Mouse (Mus musculus): Measurements from ENCODE around the gene Olfr1496. TPM values are rescaled to one million over a fixed set of nuclear protein-coding genes. Genes with fewer than 3 reads are reported as not detected.
"Not testable (repeated sequence)": the region's sequence is repeated elsewhere in the genome, so short reads cannot be mapped to it uniquely, and the experiment has no call there.

Gene Olfr1496
- polyA plus RNA-seq (2016; fragmentation: Nextera tagmentation; extraction: Ambion mirVana), result not detected in 2 replicates

DNA sequence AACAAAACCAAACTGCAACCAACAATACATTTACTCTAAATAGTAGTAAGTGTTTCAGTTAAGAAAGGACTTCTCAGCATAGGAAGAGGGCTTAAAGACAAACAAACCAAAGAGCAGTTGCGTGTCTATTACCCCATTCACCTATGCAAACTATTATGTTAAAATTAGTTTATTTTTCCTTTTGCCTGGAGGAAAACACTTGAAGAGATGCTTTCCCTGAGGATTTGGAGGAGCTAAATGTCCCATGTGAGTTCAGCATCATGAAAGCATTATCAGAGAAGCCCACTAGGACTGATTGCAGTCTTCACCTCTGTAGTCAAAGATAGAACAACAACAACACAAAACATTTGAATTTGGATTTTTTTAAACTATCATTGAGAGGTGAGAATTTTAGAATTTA lies at the start of gene Olfr1496:
TSS of gene Olfr1496 (plus strand) at position 301 of the 400 bp plus-strand sequence.
- H3K27ac ChIP-seq (replicated peaks), result no peak within 1 kb of the TSS
- no peaks in the 10 kb centered on the region for H3K9me3 ChIP-seq (replicated peaks)
- no peak within 1 kb of the TSS for H3K4me3 ChIP-seq
- 86% methylated on average over 1 of the region's 1 CpGs for WGBS
- no peaks in the 10 kb centered on the region for H3K4me1 ChIP-seq
- DNase-seq (ENCODE audit: low spot score), result no peak
- no peaks in the 10 kb centered on the region for H3K27me3 ChIP-seq (ENCODE audit: low read depth, poor library complexity, severe bottlenecking)
- H3K36me3 ChIP-seq, result no peaks in the 10 kb centered on the region

DNA sequence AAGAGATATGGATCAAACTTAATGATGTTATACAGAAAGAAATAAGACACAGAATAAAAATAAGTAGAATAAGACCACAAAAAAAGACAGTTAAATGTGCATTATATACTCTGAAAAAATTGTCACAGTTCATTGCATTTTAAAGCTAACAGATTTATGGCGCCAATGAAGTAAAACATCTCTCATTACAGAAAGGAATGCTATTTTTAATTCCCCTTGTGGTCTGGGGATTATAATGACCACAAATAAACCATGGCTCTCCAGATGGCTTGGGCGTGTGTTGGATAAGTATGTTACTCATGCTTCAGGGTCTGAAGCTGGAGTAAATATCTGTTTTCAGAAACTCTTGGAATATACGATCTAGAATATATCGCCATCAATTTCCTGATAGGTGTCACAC lies 38.2 kb upstream of the Olfr1496 start, which contains the start of gene Olfr1494:
TSS of gene Olfr1494 (plus strand) at position 301 of the 400 bp plus-strand sequence.
- no peak within 1 kb of the TSS for H3K27ac ChIP-seq (replicated peaks)
- H3K36me3 ChIP-seq, result no peaks in the 10 kb centered on the region
- WGBS, result 95% methylated on average over 4 of the region's 4 CpGs
- no peaks in the 10 kb centered on the region for H3K27me3 ChIP-seq (ENCODE audit: low read depth, poor library complexity, severe bottlenecking)
- peaks cover 4% of the 10 kb centered on the region; the same call in 1 of the 2 replicates for H3K9me3 ChIP-seq (replicated peaks)
- no peak within 1 kb of the TSS for H3K4me3 ChIP-seq
- DNase-seq (ENCODE audit: low spot score), result no peak
- H3K4me1 ChIP-seq, result no peaks in the 10 kb centered on the region

DNA sequence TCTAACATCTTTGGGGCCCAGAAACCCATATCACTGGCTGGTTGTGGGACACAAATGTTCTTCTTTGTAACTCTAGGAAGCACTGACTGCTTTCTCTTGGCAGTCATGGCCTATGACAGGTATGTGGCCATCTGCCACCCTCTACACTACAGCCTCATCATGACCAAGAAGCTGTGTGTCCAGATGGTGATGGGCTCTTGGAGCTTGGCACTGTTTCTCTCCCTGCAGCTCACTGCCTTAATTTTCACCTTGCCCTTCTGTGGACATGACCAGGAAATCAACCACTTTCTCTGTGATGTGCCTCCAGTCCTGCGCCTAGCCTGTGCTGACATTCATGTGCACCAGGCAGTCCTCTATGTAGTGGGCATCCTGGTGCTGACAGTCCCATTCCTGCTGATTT lies 28.3 kb upstream of the Olfr1496 start:
- Histone ChIP-seq H3K27me3 (ENCODE audit: low read depth, poor library complexity, severe bottlenecking) (no peaks in the 10 kb centered on the region), H3K9me3 (replicated peaks) (no peaks in the 10 kb centered on the region), H3K4me3 (no peak overlapping the region), H3K27ac (replicated peaks) (no peak overlapping the region), H3K36me3 (no peaks in the 10 kb centered on the region), H3K4me1 (no peaks in the 10 kb centered on the region)
- 93% methylated on average over 1 of the region's 1 CpGs for WGBS
- DNase-seq (ENCODE audit: low spot score), result no peak

DNA sequence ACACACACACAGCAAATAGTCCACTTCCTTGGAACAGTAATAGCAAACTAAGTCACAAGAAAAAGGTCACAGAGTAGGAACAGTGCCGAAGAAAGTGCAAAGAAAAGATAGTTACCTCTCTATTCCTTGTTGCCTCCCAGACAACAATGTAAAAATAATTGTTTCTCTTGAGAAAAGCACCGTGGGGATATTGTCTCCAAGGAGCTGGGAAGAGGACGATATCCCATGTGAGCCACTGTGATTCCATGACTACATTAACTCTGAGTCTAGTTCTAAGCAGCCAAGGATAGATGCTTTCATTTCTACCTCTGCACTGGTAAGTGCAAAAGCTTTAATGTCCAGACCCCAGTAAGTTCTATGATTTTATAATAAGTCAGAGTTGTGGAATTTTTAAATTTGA lies 13.4 kb upstream of the Olfr1496 start, which contains the start of gene Olfr1495:
TSS of gene Olfr1495 (plus strand) at position 301 of the 400 bp plus-strand sequence.
- 86% methylated on average over 3 of the region's 3 CpGs for WGBS

DNA sequence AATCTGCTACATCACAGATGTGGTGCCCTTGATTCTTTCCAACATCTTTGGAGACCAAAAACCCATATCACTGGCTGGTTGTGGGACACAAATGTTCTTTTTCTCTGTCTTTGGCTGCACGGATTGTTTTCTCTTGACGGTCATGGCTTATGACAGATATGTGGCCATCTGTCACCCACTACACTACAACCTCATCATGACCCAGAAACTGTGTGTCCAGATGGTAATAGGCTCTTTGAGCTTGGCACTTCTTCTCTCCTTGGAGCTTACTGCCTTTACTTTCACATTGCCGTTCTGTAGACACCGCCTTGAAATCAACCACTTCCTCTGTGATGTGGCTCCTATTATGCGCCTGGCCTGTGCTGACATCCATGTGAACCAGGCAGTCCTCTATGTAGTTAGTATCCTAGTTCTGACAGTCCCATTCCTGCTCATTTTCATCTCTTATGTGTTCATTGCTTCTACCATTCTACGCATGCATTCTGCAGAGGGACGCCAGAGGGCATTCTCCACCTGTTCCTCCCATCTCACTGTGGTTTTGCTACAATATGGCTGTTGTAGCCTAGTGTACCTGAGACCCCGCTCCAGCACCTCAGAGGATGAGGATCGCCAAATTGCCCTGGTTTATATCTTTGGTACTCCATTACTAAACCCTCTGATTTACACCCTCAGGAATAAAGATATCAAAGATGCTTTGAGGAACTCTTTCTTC lies 9.0 kb upstream of the Olfr1496 start:
- no peak overlapping the region for H3K4me3 ChIP-seq
- no peaks in the 10 kb centered on the region for H3K36me3 ChIP-seq
- H3K27ac ChIP-seq (replicated peaks), result no peak overlapping the region
- peaks cover 2% of the 10 kb centered on the region; the same call in 1 of the 2 replicates for H3K9me3 ChIP-seq (replicated peaks)
- no peaks in the 10 kb centered on the region for H3K27me3 ChIP-seq (ENCODE audit: low read depth, poor library complexity, severe bottlenecking)
- 95% methylated on average over 9 of the region's 9 CpGs for WGBS
- DNase-seq (ENCODE audit: low spot score), result no peak
- H3K4me1 ChIP-seq, result no peaks in the 10 kb centered on the region

More for the DNA sequence above, 13.4 kb upstream of the Olfr1496 start, which contains the start of gene Olfr1495:
- Histone ChIP-seq H3K9me3 (replicated peaks) (peaks cover 2% of the 10 kb centered on the region; the same call in 1 of the 2 replicates), H3K36me3 (no peaks in the 10 kb centered on the region), H3K4me1 (no peaks in the 10 kb centered on the region), H3K27me3 (ENCODE audit: low read depth, poor library complexity, severe bottlenecking) (no peaks in the 10 kb centered on the region), H3K27ac (replicated peaks) (no peak within 1 kb of the TSS), H3K4me3 (no peak within 1 kb of the TSS)
- no peak for DNase-seq (ENCODE audit: low spot score)

DNA sequence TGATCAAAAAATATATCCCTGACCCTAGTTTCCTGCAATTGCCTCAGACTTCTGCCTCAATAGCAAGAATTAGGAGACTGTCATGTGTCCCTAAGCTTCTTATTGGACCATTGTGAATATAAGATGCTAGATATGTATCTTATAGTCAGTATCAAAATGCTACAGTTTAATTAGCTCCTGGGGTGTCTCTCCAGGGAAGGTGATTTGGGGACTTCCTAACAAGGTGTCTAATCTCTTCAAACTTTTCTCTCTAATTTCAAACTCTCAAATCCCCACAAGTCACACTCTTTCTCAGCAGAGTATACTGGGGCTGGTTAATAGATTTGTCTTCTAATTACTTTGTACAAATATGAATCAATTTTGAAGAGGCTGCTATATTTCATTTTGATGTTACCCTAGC lies 20.4 kb downstream of the Olfr1496 start, which contains the start of gene Olfr1497:
TSS of gene Olfr1497 (minus strand) at position 101 of the 400 bp plus-strand sequence.
- H3K27me3 ChIP-seq (ENCODE audit: low read depth, poor library complexity, severe bottlenecking), result no peaks in the 10 kb centered on the region
- no peaks in the 10 kb centered on the region for H3K4me1 ChIP-seq
- H3K36me3 ChIP-seq, result no peaks in the 10 kb centered on the region
- no peak within 1 kb of the TSS for H3K4me3 ChIP-seq
- DNase-seq (ENCODE audit: low spot score), result no peak
- H3K9me3 ChIP-seq (replicated peaks), result no peaks in the 10 kb centered on the region
- H3K27ac ChIP-seq (replicated peaks), result no peak within 1 kb of the TSS

DNA sequence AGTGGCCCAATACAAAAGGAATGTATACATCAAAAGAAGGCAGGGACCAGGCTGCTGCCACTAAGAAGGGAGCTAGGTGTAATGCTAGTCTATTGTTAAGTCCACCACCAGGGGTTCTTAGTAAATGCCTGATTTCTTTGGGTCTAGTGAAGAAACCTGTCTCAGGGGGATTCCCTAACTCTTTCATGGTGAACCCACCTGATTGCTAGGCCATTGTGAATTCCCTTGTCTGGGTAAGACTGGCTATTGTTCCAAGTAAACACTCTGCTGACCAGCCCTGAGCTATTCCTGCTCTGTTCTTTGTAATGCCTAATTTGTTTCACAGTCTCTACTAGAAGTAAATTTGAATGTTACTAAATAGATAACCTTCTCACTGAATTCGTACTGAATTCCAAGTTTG lies 27.8 kb downstream of the Olfr1496 start:
- H3K27ac ChIP-seq (replicated peaks); H3K4me1 ChIP-seq; H3K27me3 ChIP-seq (ENCODE audit: low read depth, poor library complexity, severe bottlenecking); H3K4me3 ChIP-seq; H3K36me3 ChIP-seq; DNase-seq (ENCODE audit: low spot score); H3K9me3 ChIP-seq (replicated peaks): not testable (repeated sequence)
- WGBS, result 76% methylated on average over 1 of the region's 1 CpGs

DNA sequence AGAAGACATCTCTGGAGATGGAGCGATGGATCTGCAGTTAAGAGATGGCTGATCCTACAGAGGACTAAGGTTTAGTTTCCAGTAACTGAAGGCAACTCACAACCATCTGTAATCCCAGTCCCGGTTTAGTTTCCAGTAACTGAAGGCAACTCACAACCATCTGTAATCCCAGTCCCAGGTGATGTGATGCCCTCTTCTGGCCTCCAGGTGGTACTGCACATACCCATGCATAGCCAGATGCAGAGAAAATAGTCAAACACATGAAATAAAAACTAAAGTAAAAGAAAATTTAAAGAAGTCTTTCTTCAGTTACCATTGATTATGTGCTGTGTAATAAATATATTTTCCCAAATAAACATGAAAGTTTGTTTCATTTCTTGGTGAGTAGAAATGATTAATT lies 35.1 kb downstream of the Olfr1496 start:
- 65% methylated on average over 2 of the region's 2 CpGs for WGBS
- Histone ChIP-seq H3K27ac (replicated peaks) (no peak overlapping the region), H3K4me3 (no peak overlapping the region), H3K27me3 (ENCODE audit: low read depth, poor library complexity, severe bottlenecking) (no peaks in the 10 kb centered on the region), H3K4me1 (no peaks in the 10 kb centered on the region), H3K9me3 (replicated peaks) (no peaks in the 10 kb centered on the region), H3K36me3 (no peaks in the 10 kb centered on the region)
- no peak for DNase-seq (ENCODE audit: low spot score)

DNA sequence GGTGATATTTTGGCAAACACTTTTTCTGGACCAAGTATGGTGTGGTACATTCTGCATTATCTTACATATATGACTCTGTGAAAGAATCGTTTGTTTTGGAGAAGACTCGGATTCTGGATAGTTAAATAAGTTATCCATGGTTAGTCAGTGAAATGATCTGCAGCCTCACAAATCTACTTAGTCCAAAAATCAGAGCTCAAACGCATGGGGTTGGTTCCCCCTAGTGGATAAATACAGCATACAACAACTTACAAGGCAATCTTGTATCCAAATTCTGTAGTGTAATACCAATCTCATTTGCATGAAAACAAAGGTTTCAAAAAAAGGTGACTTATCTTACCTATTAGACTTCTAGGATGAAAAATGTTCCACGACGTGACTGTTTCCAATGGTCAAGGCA lies 41.1 kb downstream of the Olfr1496 start:
- H3K27ac ChIP-seq (replicated peaks), result no peak overlapping the region
- H3K4me3 ChIP-seq, result no peak overlapping the region
- no peaks in the 10 kb centered on the region for H3K9me3 ChIP-seq (replicated peaks)
- H3K27me3 ChIP-seq (ENCODE audit: low read depth, poor library complexity, severe bottlenecking), result no peaks in the 10 kb centered on the region
- WGBS, result 37% methylated on average over 5 of the region's 5 CpGs
- no peak for DNase-seq (ENCODE audit: low spot score)
- no peaks in the 10 kb centered on the region for H3K36me3 ChIP-seq
- H3K4me1 ChIP-seq, result no peaks in the 10 kb centered on the region

DNA sequence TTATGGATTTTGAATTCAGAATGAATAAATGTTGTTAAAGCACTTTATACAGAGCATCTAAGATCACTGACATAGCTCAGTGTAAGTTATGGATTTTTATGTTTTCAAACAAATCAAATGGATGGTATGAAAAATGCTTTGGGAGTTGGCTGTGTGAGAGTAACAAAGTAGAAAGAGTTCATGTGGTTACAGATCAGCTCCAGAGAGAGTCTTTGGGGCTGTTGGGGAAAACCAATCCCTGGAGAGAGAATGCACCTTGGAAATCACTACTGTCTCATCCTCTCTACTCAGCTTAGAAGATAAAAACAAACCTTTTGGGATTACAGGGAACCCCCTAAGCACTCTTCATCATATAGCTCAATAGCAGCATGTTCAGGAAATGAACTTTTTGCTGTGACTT lies 41.7 kb downstream of the Olfr1496 start, which contains the start of gene Olfr1499:
TSS of gene Olfr1499 (minus strand) at position 101 of the 400 bp plus-strand sequence.
- Histone ChIP-seq H3K36me3 (no peaks in the 10 kb centered on the region), H3K4me1 (no peaks in the 10 kb centered on the region), H3K27ac (replicated peaks) (no peak within 1 kb of the TSS), H3K27me3 (ENCODE audit: low read depth, poor library complexity, severe bottlenecking) (no peaks in the 10 kb centered on the region), H3K4me3 (no peak within 1 kb of the TSS), H3K9me3 (replicated peaks) (no peaks in the 10 kb centered on the region)
- DNase-seq (ENCODE audit: low spot score), result no peak

DNA sequence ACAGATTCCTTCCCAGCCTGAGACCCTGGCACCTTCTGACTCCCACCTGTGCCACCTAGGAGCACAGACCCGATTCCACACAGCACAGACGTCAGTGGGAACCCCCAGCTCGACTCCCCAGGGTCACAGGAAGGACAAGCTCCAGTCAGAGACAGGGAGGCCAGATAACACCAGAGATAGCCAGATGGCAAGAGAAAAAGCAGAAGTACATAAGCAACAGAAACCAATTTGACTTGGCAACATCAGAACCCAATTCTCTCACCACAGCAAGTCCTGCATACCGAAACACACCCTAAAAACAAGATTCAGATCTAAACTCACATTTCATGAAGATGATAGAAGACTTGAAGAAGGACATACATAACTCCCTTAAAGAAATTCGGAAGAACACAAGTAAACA lies 43.2 kb downstream of the Olfr1496 start:
- Histone ChIP-seq H3K4me3 (no peak overlapping the region), H3K36me3 (no peaks in the 10 kb centered on the region), H3K27me3 (ENCODE audit: low read depth, poor library complexity, severe bottlenecking) (no peaks in the 10 kb centered on the region), H3K4me1 (no peaks in the 10 kb centered on the region), H3K27ac (replicated peaks) (no peak overlapping the region), H3K9me3 (replicated peaks) (no peaks in the 10 kb centered on the region)
- 73% methylated on average over 5 of the region's 5 CpGs for WGBS
- DNase-seq (ENCODE audit: low spot score), result no peak

DNA sequence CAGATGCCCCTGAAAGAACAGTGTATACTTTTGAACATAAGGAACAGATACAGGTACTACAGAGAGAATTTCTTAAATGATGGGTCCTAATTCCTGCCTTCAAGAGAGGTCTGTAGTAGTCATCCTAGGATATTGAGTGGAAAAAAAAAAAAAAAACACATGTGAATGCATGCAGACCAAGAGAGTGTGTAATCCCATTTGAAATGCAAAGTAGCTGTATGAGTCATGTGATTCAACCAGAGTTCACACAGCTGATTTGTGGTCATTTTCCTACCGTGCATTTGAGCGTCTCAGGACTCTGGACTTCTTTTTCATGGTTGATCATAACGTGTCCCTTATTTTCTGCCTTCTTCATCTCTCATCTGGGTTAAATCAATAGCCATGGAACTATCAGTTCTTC lies 50.8 kb downstream of the Olfr1496 start:
- WGBS, result 84% methylated on average over 3 of the region's 3 CpGs
- Histone ChIP-seq H3K36me3 (no peaks in the 10 kb centered on the region), H3K27me3 (ENCODE audit: low read depth, poor library complexity, severe bottlenecking) (no peaks in the 10 kb centered on the region), H3K4me3 (no peak overlapping the region), H3K27ac (replicated peaks) (no peak overlapping the region), H3K9me3 (replicated peaks) (no peaks in the 10 kb centered on the region), H3K4me1 (no peaks in the 10 kb centered on the region)
- DNase-seq (ENCODE audit: low spot score), result no peak

DNA sequence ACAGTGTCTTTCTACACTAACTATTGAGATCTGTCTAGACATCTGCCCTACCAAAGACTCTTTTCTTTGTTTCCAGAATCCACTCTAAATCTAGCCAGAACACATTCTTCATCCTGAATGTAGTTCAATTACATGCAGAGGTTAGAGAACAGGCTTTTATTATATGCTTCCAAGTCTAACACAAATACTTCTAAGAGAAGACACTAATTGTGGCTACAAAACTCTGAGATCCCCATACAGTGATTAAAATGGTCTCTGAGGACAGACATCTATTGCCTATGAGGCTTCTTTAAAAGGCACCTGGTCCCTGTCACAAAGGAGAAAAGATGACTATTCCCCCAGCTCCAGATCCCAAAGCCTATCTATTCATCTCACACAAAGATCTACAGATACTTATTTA lies 52.7 kb downstream of the Olfr1496 start, which contains the start of gene Olfr1500:
TSS of gene Olfr1500 (minus strand) at position 101 of the 400 bp plus-strand sequence.
- Histone ChIP-seq H3K27me3 (ENCODE audit: low read depth, poor library complexity, severe bottlenecking) (no peaks in the 10 kb centered on the region), H3K4me1 (no peaks in the 10 kb centered on the region), H3K27ac (replicated peaks) (no peak within 1 kb of the TSS), H3K9me3 (replicated peaks) (no peaks in the 10 kb centered on the region), H3K36me3 (no peaks in the 10 kb centered on the region), H3K4me3 (no peak within 1 kb of the TSS)
- DNase-seq (ENCODE audit: low spot score), result no peak

All from midbrain, embryonic 10.5 days (tissue).